Comparison of ENCODE assay signal across 10 mouse cellular contexts in the genomic region with DNA sequence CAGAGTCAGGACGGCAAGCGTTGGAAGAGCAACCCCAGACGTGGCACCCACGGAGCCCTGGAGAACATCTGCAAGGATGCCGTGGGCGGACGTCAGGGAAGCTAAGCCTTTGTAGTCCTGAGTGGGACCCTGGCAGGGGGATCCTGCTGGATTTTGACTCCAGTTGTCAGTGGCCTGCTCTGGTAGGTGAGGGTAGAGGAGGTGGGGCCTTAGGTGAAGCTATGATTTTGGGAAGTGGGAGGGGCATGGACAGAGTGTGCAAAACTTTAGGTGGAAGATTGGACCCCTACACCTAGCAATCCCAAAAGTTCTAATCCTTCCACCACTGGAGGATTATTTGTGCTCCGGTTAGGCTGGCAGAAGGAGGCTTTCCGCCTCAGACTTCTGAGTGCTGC. TPM values are rescaled to one million over a fixed set of nuclear protein-coding genes. Genes with fewer than 3 reads are reported as not detected.
A peak's percentile ranks its signal among the peaks of the same experiment; 100 is the strongest.
DNase-seq lines count a peak whose midpoint lies in the region; ATAC-seq and TF ChIP-seq lines count a peak whose summit lies in the region.
"Had no signal": no experiment of that assay in that cellular context is flagged by ENCODE, and none has a peak within 500 bp of the region (broad histone marks: within the 10 kb centered on the region; RNA-seq: fewer than 3 reads in every experiment).

No protein-coding gene starts in this region.

- 53% methylated on average over 9 of the region's 9 CpGs for WGBS in heart, postnatal 0 days
- WGBS in embryonic facial prominence, embryonic 11.5 days: 21% methylated on average over 9 of the region's 9 CpGs
- WGBS in hindbrain, embryonic 16.5 days: 32% methylated on average over 9 of the region's 9 CpGs
- WGBS in midbrain, embryonic 13.5 days: 18% methylated on average over 9 of the region's 9 CpGs

- no peaks in the 10 kb centered on the region for H3K9me3 ChIP-seq in heart, postnatal 0 days (replicated peaks; ENCODE audit: control insufficient read depth, low read length)
- H3K9me3 ChIP-seq in embryonic facial prominence, embryonic 11.5 days (replicated peaks; ENCODE audit: control insufficient read depth, low read length): no peaks in the 10 kb centered on the region
- H3K9me3 ChIP-seq in hindbrain, embryonic 16.5 days (ENCODE audit: control insufficient read depth, low read length): no peaks in the 10 kb centered on the region
- no peaks in the 10 kb centered on the region for H3K9me3 ChIP-seq in midbrain, embryonic 13.5 days

- no peaks in the 10 kb centered on the region for H3K27me3 ChIP-seq in heart, postnatal 0 days (ENCODE audit: control insufficient read depth, insufficient read depth, low read length)
- H3K27me3 ChIP-seq in embryonic facial prominence, embryonic 11.5 days (ENCODE audit: control insufficient read depth, insufficient read depth, low read length): 0 out of 2 replicates have a peak, but pooled peaks cover 2% of the 10 kb centered on the region
- H3K27me3 ChIP-seq in hindbrain, embryonic 16.5 days (replicated peaks; ENCODE audit: control insufficient read depth, insufficient read depth, low read length): no peaks in the 10 kb centered on the region; the same call in 1 of the 2 replicates
- peaks cover 39% of the 10 kb centered on the region for H3K27me3 ChIP-seq in midbrain, embryonic 13.5 days
- H3K27me3 ChIP-seq: Patski had no signal

- no peak for TF ChIP-seq CTCF in heart, postnatal 0 days (IDR thresholded peaks at IDR 0.05; ENCODE audit: low read depth)

- no peak for TF ChIP-seq EP300 in heart, postnatal 0 days (IDR thresholded peaks at IDR 0.05; ENCODE audit: low read depth)

- H3K27ac ChIP-seq in heart, postnatal 0 days (ENCODE audit: low read depth): no peak overlapping the region; the same call in 1 of the 2 replicates
- H3K27ac ChIP-seq in embryonic facial prominence, embryonic 11.5 days (replicated peaks; ENCODE audit: low read depth, low read length): no peak overlapping the region
- H3K27ac ChIP-seq in hindbrain, embryonic 16.5 days (ENCODE audit: low read depth, low read length): no peak overlapping the region
- H3K27ac ChIP-seq in midbrain, embryonic 13.5 days: no peak overlapping the region

- DNase-seq in heart, postnatal 0 days (ENCODE audit: low spot score): no peak
- DNase-seq in heart, postnatal 4 days: no peak
- no peak for DNase-seq in embryonic facial prominence, embryonic 11.5 days (ENCODE audit: low spot score)
- no peak for DNase-seq in left cerebral cortex, postnatal 14 days (ENCODE audit: low spot score in 2 of 2)
- DNase-seq in embryo, embryonic 10 days (ENCODE audit: low spot score): no peak
- no peak for DNase-seq in thymus, postnatal 25 days
- DNase-seq: cerebellum, adult 11-12 months had no signal

- H3K4me3 ChIP-seq in heart, postnatal 0 days (ENCODE audit: low read depth, low read length): no peak overlapping the region
- peak overlapping the region; percentile 53 for H3K4me3 ChIP-seq in embryonic facial prominence, embryonic 11.5 days (ENCODE audit: low read depth, low read length)
- H3K4me3 ChIP-seq in hindbrain, embryonic 16.5 days (ENCODE audit: low read length): peak overlapping the region; percentile 49; the same call in 1 of the 2 replicates
- peak overlapping the region; percentile 49; the same call in 1 of the 2 replicates for H3K4me3 ChIP-seq in midbrain, embryonic 13.5 days (replicated peaks)

- H3K36me3 ChIP-seq in heart, postnatal 0 days (replicated peaks; ENCODE audit: control insufficient read depth, insufficient read depth, low read length): no peaks in the 10 kb centered on the region
- no peaks in the 10 kb centered on the region for H3K36me3 ChIP-seq in embryonic facial prominence, embryonic 11.5 days (replicated peaks; ENCODE audit: control insufficient read depth, insufficient read depth, low read depth, low read length)
- H3K36me3 ChIP-seq in hindbrain, embryonic 16.5 days (ENCODE audit: control insufficient read depth, insufficient read depth, low read length): no peaks in the 10 kb centered on the region
- no peaks in the 10 kb centered on the region for H3K36me3 ChIP-seq in midbrain, embryonic 13.5 days

- peaks cover 29% of the 10 kb centered on the region for H3K4me1 ChIP-seq in heart, postnatal 0 days (ENCODE audit: control insufficient read depth, insufficient read depth)
- H3K4me1 ChIP-seq in embryonic facial prominence, embryonic 11.5 days (ENCODE audit: control insufficient read depth, insufficient read depth, low read length): no peaks in the 10 kb centered on the region
- H3K4me1 ChIP-seq in hindbrain, embryonic 16.5 days (ENCODE audit: control insufficient read depth, insufficient read depth, low read depth, low read length): peaks cover 14% of the 10 kb centered on the region
- H3K4me1 ChIP-seq in midbrain, embryonic 13.5 days (replicated peaks): peaks cover 15% of the 10 kb centered on the region

- H3K9ac ChIP-seq in heart, postnatal 0 days (replicated peaks; ENCODE audit: low read depth, low read length): no peak overlapping the region
- peak overlapping the region; percentile 57; the same call in 1 of the 2 replicates for H3K9ac ChIP-seq in embryonic facial prominence, embryonic 11.5 days (replicated peaks; ENCODE audit: low read length)
- H3K9ac ChIP-seq in hindbrain, embryonic 16.5 days (ENCODE audit: low read depth, low read length): no peak overlapping the region
- H3K9ac ChIP-seq in midbrain, embryonic 13.5 days (replicated peaks): no peak overlapping the region

- intact Hi-C loops in left cerebral cortex, postnatal 14 days (cut with DNase I): no loop called here

- peak overlapping the region; percentile 91; the same call in 1 of the 2 replicates for H3K4me2 ChIP-seq in heart, postnatal 0 days (ENCODE audit: low read depth, low read length)
- H3K4me2 ChIP-seq in embryonic facial prominence, embryonic 11.5 days (ENCODE audit: low read depth, low read length): peak overlapping the region; percentile 92; the same call in 1 of the 2 replicates
- H3K4me2 ChIP-seq in hindbrain, embryonic 16.5 days (ENCODE audit: low read length): peak overlapping the region; percentile 97
- peak overlapping the region; percentile 93 for H3K4me2 ChIP-seq in midbrain, embryonic 13.5 days (replicated peaks)

- no peak for ATAC-seq in heart, postnatal 0 days (ENCODE audit: insufficient read depth, low read depth)
- ATAC-seq in embryonic facial prominence, embryonic 11.5 days (replicated peaks; ENCODE audit: insufficient number of reproducible peaks, low FRiP score, low TSS enrichment, low read depth): peak; percentile 32; the same call in 1 of the 2 replicates
- peak; percentile 16; the same call in 1 of the 2 replicates for ATAC-seq in hindbrain, embryonic 16.5 days
- peak; percentile 38 for ATAC-seq in midbrain, embryonic 13.5 days

RNA-seq across cellular contexts. Expression of a gene that starts 0.7 kb away (rescaled TPM):
- total RNA-seq in heart, postnatal 0 days (2014; rRNA removed; ENCODE audit: low replicate concordance): 0.35 TPM in 1 of 2 replicates, not detected in the other
- 0.33 and 0.48 TPM in 2 replicates for polyA plus RNA-seq in heart, postnatal 0 days (2015; fragmentation: Nextera tagmentation; extraction: Ambion mirVana)
- total RNA-seq in heart, postnatal 4 days (2021): under 1 TPM; 0.52 to 0.70 TPM
- polyA plus RNA-seq in embryonic facial prominence, embryonic 11.5 days (2014; fragmentation: Nextera tagmentation; extraction: Ambion mirVana): 1.5 and 1.8 TPM in 2 replicates
- 0.25 and 0.49 TPM in 2 replicates for polyA plus RNA-seq in hindbrain, embryonic 16.5 days (2015; fragmentation: Nextera tagmentation; extraction: Ambion mirVana)
- 0.24 TPM in 2 replicates for polyA plus RNA-seq in midbrain, embryonic 13.5 days (2015; fragmentation: Nextera tagmentation; extraction: Ambion mirVana)
- under 1 TPM; 0.22 to 0.34 TPM for total RNA-seq in left cerebral cortex, postnatal 14 days (2021)

RNA-seq across cellular contexts. Expression of a gene that starts 23.0 kb away (rescaled TPM):
- total RNA-seq in heart, postnatal 0 days (2014; rRNA removed; ENCODE audit: low replicate concordance): 96.2 and 140 TPM in 2 replicates
- 86.4 and 89.9 TPM in 2 replicates for polyA plus RNA-seq in heart, postnatal 0 days (2015; fragmentation: Nextera tagmentation; extraction: Ambion mirVana)
- total RNA-seq in heart, postnatal 4 days (2021): 100 to 1,000 TPM; 161 to 166 TPM
- 61.3 and 71.9 TPM in 2 replicates for polyA plus RNA-seq in embryonic facial prominence, embryonic 11.5 days (2014; fragmentation: Nextera tagmentation; extraction: Ambion mirVana)
- polyA plus RNA-seq in hindbrain, embryonic 16.5 days (2015; fragmentation: Nextera tagmentation; extraction: Ambion mirVana): 52.4 and 69.7 TPM in 2 replicates
- polyA plus RNA-seq in midbrain, embryonic 13.5 days (2015; fragmentation: Nextera tagmentation; extraction: Ambion mirVana): 43.2 and 46.2 TPM in 2 replicates
- total RNA-seq in left cerebral cortex, postnatal 14 days (2021): 10 to 100 TPM; 51.8 to 60.0 TPM

RNA-seq across cellular contexts. Expression of a gene that starts 27.6 kb away (rescaled TPM):
- total RNA-seq in heart, postnatal 0 days (2014; rRNA removed; ENCODE audit: low replicate concordance): not detected in 2 replicates
- not detected in 2 replicates for polyA plus RNA-seq in heart, postnatal 0 days (2015; fragmentation: Nextera tagmentation; extraction: Ambion mirVana)
- under 1 TPM in 1 of 2 experiments, not detected in 1; 0.41 TPM for total RNA-seq in heart, postnatal 4 days (2021)
- polyA plus RNA-seq in embryonic facial prominence, embryonic 11.5 days (2014; fragmentation: Nextera tagmentation; extraction: Ambion mirVana): not detected in 2 replicates
- polyA plus RNA-seq in hindbrain, embryonic 16.5 days (2015; fragmentation: Nextera tagmentation; extraction: Ambion mirVana): not detected in 2 replicates
- polyA plus RNA-seq in midbrain, embryonic 13.5 days (2015; fragmentation: Nextera tagmentation; extraction: Ambion mirVana): not detected in 2 replicates
- total RNA-seq in left cerebral cortex, postnatal 14 days (2021): not detected
- polyA plus RNA-seq: Patski had no signal

RNA-seq across cellular contexts. Expression of a gene that starts 32.8 kb away (rescaled TPM):
- total RNA-seq in heart, postnatal 0 days (2014; rRNA removed; ENCODE audit: low replicate concordance): not detected in 2 replicates
- polyA plus RNA-seq in heart, postnatal 0 days (2015; fragmentation: Nextera tagmentation; extraction: Ambion mirVana): not detected in 2 replicates
- total RNA-seq in heart, postnatal 4 days (2021): under 1 TPM; 0.24 to 0.25 TPM
- not detected in 2 replicates for polyA plus RNA-seq in embryonic facial prominence, embryonic 11.5 days (2014; fragmentation: Nextera tagmentation; extraction: Ambion mirVana)
- polyA plus RNA-seq in hindbrain, embryonic 16.5 days (2015; fragmentation: Nextera tagmentation; extraction: Ambion mirVana): not detected in 2 replicates
- polyA plus RNA-seq in midbrain, embryonic 13.5 days (2015; fragmentation: Nextera tagmentation; extraction: Ambion mirVana): not detected in 2 replicates
- total RNA-seq in left cerebral cortex, postnatal 14 days (2021): not detected
- polyA plus RNA-seq: Patski had no signal

RNA-seq across cellular contexts. Expression of a gene that starts 48.0 kb away (rescaled TPM):
- total RNA-seq in heart, postnatal 0 days (2014; rRNA removed; ENCODE audit: low replicate concordance): 0.88 and 1.4 TPM in 2 replicates
- 0.08 TPM in 2 replicates for polyA plus RNA-seq in heart, postnatal 0 days (2015; fragmentation: Nextera tagmentation; extraction: Ambion mirVana)
- 1 to 10 TPM; 1.6 to 1.7 TPM for total RNA-seq in heart, postnatal 4 days (2021)
- 0.66 and 1.7 TPM in 2 replicates for polyA plus RNA-seq in embryonic facial prominence, embryonic 11.5 days (2014; fragmentation: Nextera tagmentation; extraction: Ambion mirVana)
- polyA plus RNA-seq in hindbrain, embryonic 16.5 days (2015; fragmentation: Nextera tagmentation; extraction: Ambion mirVana): 7.2 and 7.3 TPM in 2 replicates
- polyA plus RNA-seq in midbrain, embryonic 13.5 days (2015; fragmentation: Nextera tagmentation; extraction: Ambion mirVana): 5.4 and 5.7 TPM in 2 replicates
- 100 to 1,000 TPM; 118 to 121 TPM for total RNA-seq in left cerebral cortex, postnatal 14 days (2021)
